Mouse (Mus musculus) regulatory T cell (primary cell): ENCODE measurements around the gene Cops9.

Experiments used
- in situ Hi-C: fragments of 300-600 bp; cut with MboI, MseI; formaldehyde crosslinking; loops from one replicate; pipeline ENCODE4 v1.15.1; 2025; ENCODE audit warnings: high pct_unique_total_duplicates

Cops9 gene

DNA sequence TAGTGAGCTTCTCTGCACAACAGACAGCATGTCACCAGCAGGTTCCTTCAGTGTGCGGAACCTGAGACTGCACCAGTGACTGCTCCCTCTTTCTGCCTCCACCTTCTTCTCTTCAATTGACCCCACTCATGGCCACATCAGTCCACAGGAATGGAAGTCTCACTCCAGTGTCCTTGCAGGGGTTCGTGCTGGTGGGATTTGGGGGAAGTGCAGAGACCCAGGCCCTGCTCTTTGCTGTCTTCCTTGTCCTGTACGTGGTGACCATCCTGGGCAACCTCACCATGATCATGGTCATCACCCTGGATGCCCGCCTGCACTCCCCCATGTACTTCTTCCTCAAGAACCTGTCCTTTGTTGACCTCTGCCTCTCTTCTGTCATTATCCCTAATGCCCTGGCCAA lies 34.1 kb downstream of the Cops9 start:
- in situ Hi-C loops = loop anchor here (5.0 kb wide), 1 partner anchor 85 kb away; no protein-coding TSS in a partner anchor

- in situ Hi-C loops = loop anchor here (5.0 kb wide), 1 partner anchor 83 kb away; no protein-coding TSS in a partner anchor
These were observed 36.3 kb downstream of the Cops9 start, which contains the start of gene Olfr1410 for GRCm38 (mm10) chr1:92605482-92605881. Gene Olfr1410, plus strand, starts transcription at chr1:92605782.

GRCm38 (mm10) chr1:92596019-92596418 lies 45.8 kb downstream of the Cops9 start:
- in situ Hi-C loops = no loop called here

DNA sequence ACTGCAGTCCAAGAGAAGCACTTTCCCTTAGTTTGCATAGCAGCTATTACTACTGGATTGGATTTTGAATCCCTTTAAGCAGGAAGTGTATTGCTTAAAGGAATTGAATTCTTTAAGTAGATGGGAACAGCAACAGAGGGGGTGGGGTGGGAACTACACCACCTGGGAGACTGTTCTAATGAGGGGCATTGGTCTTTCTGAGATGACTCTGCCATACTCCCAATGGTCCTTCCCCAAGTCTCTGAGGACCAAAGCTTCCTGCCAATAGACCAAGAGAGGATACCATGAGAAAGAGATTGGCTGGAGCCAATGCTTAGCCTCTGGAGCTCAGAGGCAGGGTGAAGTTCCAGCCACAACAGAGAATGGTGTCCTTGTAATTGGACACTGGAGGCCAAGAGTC lies 47.7 kb downstream of the Cops9 start, which contains the start of gene Olfr1411:
Olfr1411 (plus strand) TSS at position 301 of the 400 bp plus-strand sequence.
- in situ Hi-C loops = no loop called here
